Mouse (Mus musculus) intestine, embryonic 14.5 days (tissue): ENCODE data around the gene Fbxl17. TPM values are rescaled to one million over a fixed set of nuclear protein-coding genes. Genes with fewer than 3 reads are reported as not detected.

ENCODE experiments used
- ATAC-seq: fragments of 200-750 bp; cut with Nextera tagmentation; replicated peaks from 2 replicates; pipeline ENCODE4 v1.8.0; 2017; ENCODE audit warnings: low read depth, moderate number of reproducible peaks, moderate TSS enrichment, moderate library complexity; ENCODE audit not compliant: low FRiP score, low TSS enrichment
- DNase-seq: peaks from one replicate; pipeline ENCODE4 v3.0.0-alpha.2; 2018; ENCODE audit warnings: low spot score
- H3K27ac ChIP-seq: fragments of 300-500 bp; sonication (generic); 2 replicates; pipeline ENCODE4 v1.5.1; 2014; ENCODE audit warnings: low read depth, mild to moderate bottlenecking, control low read depth
- H3K27me3 ChIP-seq: fragments of 300-500 bp; sonication (generic); replicated peaks from 2 replicates; pipeline ENCODE4 v1.6.1; 2014; ENCODE audit warnings: low read length, control low read depth; ENCODE audit not compliant: control insufficient read depth, insufficient read depth
- H3K36me3 ChIP-seq: fragments of 300-500 bp; sonication (generic); 2 replicates; pipeline ENCODE4 v1.6.1; 2014; ENCODE audit warnings: low read length, control low read depth; ENCODE audit not compliant: control insufficient read depth, insufficient read depth
- H3K4me1 ChIP-seq: fragments of 300-500 bp; sonication (generic); replicated peaks from 2 replicates; pipeline ENCODE4 v1.6.1; 2014; ENCODE audit warnings: low read length, control low read depth, mixed read lengths; ENCODE audit not compliant: control insufficient read depth, insufficient read depth
- H3K4me2 ChIP-seq: fragments of 300-500 bp; sonication (generic); 2 replicates; pipeline ENCODE4 v1.6.1; 2014; ENCODE audit warnings: low read length
- H3K4me3 ChIP-seq: fragments of 300-500 bp; sonication (generic); 2 replicates; pipeline ENCODE4 v1.5.1; 2014; ENCODE audit warnings: low read depth, low read length, control low read depth, mixed read lengths
- H3K9ac ChIP-seq: fragments of 300-500 bp; sonication (generic); 2 replicates; pipeline ENCODE4 v1.6.1; 2014; ENCODE audit warnings: mild to moderate bottlenecking, low read length
- H3K9me3 ChIP-seq: fragments of 300-500 bp; sonication (generic); 2 replicates; pipeline ENCODE4 v1.6.1; 2016; ENCODE audit warnings: low read length, control low read depth; ENCODE audit not compliant: control insufficient read depth
- WGBS: fragments of 180-500 bp; shearing (Covaris S2); extraction: QIAGEN DNeasy Blood & Tissue Kit; methylation state at CpG from one replicate; pipeline ENCODE4 v1.1.7; 2014; 5-methylcytosine and 5-hydroxymethylcytosine counted together
- polyA plus RNA-seq: library from polyadenylated mRNA; unstranded; fragments of >200 nt; fragmentation: Nextera tagmentation; extraction: Ambion mirVana; gene quantifications from 2 replicates; pipeline ENCODE4 v1.2.1, GENCODE M21; 2014

Gene Fbxl17
- polyA plus RNA-seq, result 7.5 and 8.9 TPM in 2 replicates

- H3K27ac ChIP-seq, result peak within 1 kb of the TSS; percentile 99
- ATAC-seq (peak; percentile 73), DNase-seq (peak; percentile 87)
- no peaks in the 10 kb centered on the region for H3K9me3 ChIP-seq
- peaks cover 25% of the 10 kb centered on the region for H3K4me1 ChIP-seq
- peak within 1 kb of the TSS; percentile 84 for H3K4me3 ChIP-seq
- H3K4me2 ChIP-seq, result peak within 1 kb of the TSS; percentile 61
- H3K27me3 ChIP-seq, result no peaks in the 10 kb centered on the region
- no peaks in the 10 kb centered on the region for H3K36me3 ChIP-seq
- WGBS, result under 1% methylated on average over 73 of the region's 80 CpGs
- peak within 1 kb of the TSS; percentile 98 for H3K9ac ChIP-seq
Observed at GRCm38 (mm10) chr17:63499636-63500155, at the start of gene Fbxl17. Fbxl17 (minus strand) TSS chr17:63500017.

DNA sequence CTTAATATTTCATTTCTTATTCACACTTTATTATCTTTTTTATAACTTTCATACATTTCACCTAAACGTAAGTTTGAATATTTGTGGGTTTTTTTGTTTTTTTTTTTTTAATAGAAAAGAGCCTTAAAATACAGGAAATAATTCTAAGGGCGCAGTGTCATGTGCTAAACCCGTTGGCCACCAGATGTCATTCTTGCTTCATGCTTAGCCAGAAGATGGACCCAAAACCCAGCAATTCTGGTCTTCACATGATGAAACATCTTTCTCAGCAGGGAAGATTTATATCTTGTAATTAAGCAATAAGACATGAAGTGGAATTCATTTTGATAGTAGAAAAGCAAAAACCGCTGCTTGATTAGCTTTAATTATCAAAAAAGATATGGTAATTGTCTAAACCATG is 47.6 kb upstream of the Fbxl17 start:
- no peaks in the 10 kb centered on the region for H3K36me3 ChIP-seq
- 81% methylated on average over 4 of the region's 4 CpGs for WGBS
- no peak overlapping the region for H3K4me3 ChIP-seq

GRCm38 (mm10) chr17:63534576-63535265 is 34.9 kb upstream of the Fbxl17 start:
- Histone ChIP-seq H3K27me3 (no peaks in the 10 kb centered on the region), H3K36me3 (no peaks in the 10 kb centered on the region), H3K27ac (no peak overlapping the region), H3K4me2 (no peak overlapping the region), H3K4me1 (no peaks in the 10 kb centered on the region; the same call in 1 of the 2 replicates), H3K4me3 (no peak overlapping the region), H3K9ac (no peak overlapping the region), H3K9me3 (no peaks in the 10 kb centered on the region)
- no peak for ATAC-seq
- DNase-seq, result no peak
- 92% methylated on average over 17 of the region's 17 CpGs for WGBS

More for the DNA sequence above, 47.6 kb upstream of the Fbxl17 start:
- no peaks in the 10 kb centered on the region for H3K4me1 ChIP-seq
- H3K27ac ChIP-seq, result no peak overlapping the region
- no peak for ATAC-seq
- no peaks in the 10 kb centered on the region for H3K27me3 ChIP-seq
- H3K9me3 ChIP-seq, result no peaks in the 10 kb centered on the region
- no peak overlapping the region for H3K4me2 ChIP-seq
- no peak overlapping the region for H3K9ac ChIP-seq
- DNase-seq, result no peak

DNA sequence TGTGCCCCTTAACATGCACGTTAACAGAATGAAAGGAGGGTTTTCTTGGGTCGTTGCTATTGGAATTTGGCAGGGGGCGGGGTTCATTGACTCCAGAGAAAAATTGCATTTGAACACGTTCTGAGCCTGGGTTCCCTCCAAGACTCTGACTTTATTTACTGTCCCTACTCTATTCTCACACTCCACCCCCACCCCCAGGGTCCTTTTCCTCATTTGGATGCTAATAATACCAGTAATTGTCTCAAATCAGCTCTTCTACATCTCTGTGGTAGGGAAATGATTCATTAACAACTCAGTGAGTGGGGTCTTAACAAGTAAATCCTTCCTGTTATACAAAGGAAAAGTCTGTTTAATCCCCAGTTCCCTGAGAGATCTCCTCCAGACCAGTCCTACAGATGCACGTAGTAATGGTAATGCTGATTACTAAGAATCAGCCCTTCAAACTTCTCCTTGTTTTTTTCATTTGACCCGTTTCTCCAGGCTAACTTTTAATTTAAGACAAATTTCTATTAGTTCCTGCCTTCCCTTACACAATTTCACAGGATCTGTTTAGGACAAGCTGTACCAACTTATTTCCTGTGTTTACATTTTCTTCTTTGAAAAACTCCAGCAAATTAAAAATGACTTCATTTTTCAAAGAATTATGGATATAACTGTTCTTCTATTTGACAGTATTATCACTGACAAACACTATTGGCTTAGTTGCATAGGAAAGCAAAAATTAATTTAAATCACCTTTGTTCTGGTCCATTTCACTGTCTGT is 33.4 kb upstream of the Fbxl17 start:
- Histone ChIP-seq H3K9me3 (no peaks in the 10 kb centered on the region), H3K36me3 (no peaks in the 10 kb centered on the region), H3K27ac (no peak overlapping the region), H3K4me2 (no peak overlapping the region), H3K27me3 (no peaks in the 10 kb centered on the region), H3K4me1 (no peaks in the 10 kb centered on the region; the same call in 1 of the 2 replicates), H3K4me3 (no peak overlapping the region), H3K9ac (no peak overlapping the region)
- ATAC-seq, result no peak
- WGBS, result 21% methylated on average over 6 of the region's 6 CpGs
- DNase-seq, result no peak

- H3K27me3 ChIP-seq, result no peaks in the 10 kb centered on the region
- DNase-seq, result no peak
- no peak overlapping the region for H3K4me3 ChIP-seq
- H3K9me3 ChIP-seq, result no peaks in the 10 kb centered on the region
- ATAC-seq, result no peak
- WGBS, result 75% methylated on average over 6 of the region's 6 CpGs
- no peak overlapping the region for H3K27ac ChIP-seq
- no peak overlapping the region for H3K9ac ChIP-seq
- no peaks in the 10 kb centered on the region; the same call in 1 of the 2 replicates for H3K4me1 ChIP-seq
- H3K4me2 ChIP-seq, result no peak overlapping the region
- no peaks in the 10 kb centered on the region for H3K36me3 ChIP-seq
Observed at GRCm38 (mm10) chr17:63529476-63529875, 29.7 kb upstream of the Fbxl17 start.

- no peak overlapping the region for H3K4me3 ChIP-seq
- no peak for ATAC-seq
Observed at GRCm38 (mm10) chr17:63520691-63521090, 20.9 kb upstream of the Fbxl17 start.

DNA sequence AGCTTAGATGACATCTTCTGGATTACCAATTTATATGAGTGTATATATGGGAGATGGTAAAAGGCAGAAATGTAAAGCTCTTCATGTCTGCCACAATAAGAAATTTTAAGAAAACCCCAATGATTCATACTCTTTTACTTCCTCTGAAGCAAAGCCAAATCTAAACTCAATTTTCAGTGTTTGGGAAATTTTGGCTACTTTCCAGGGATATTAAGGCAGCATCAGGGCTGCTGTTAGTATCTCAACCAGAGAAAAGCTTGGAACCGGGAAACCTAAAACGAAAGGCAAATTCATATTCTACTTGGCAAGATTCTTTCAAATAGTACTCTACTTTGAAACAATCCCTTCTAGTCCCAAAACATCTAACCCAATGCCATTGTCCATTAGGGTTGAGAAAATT is 10.6 kb upstream of the Fbxl17 start:
- Histone ChIP-seq H3K4me1 (no peaks in the 10 kb centered on the region), H3K36me3 (no peaks in the 10 kb centered on the region), H3K9ac (no peak overlapping the region), H3K4me2 (no peak overlapping the region), H3K27me3 (no peaks in the 10 kb centered on the region), H3K4me3 (no peak overlapping the region), H3K27ac (no peak overlapping the region), H3K9me3 (no peaks in the 10 kb centered on the region)
- WGBS, result 52% methylated on average over 2 of the region's 2 CpGs
- ATAC-seq (no peak), DNase-seq (no peak)

More at GRCm38 (mm10) chr17:63520691-63521090, 20.9 kb upstream of the Fbxl17 start:
- Histone ChIP-seq H3K9ac (no peak overlapping the region), H3K27ac (no peak overlapping the region), H3K4me2 (no peak overlapping the region), H3K36me3 (no peaks in the 10 kb centered on the region), H3K9me3 (no peaks in the 10 kb centered on the region), H3K4me1 (no peaks in the 10 kb centered on the region), H3K27me3 (no peaks in the 10 kb centered on the region)
- no peak for DNase-seq
- 85% methylated on average over 2 of the region's 2 CpGs for WGBS

GRCm38 (mm10) chr17:63501091-63501490 is 1.3 kb upstream of the Fbxl17 start:
- Histone ChIP-seq H3K27ac (no peak overlapping the region), H3K4me3 (no peak overlapping the region), H3K4me2 (peak overlapping the region; percentile 61; the same call in 1 of the 2 replicates), H3K4me1 (peaks cover 23% of the 10 kb centered on the region), H3K27me3 (no peaks in the 10 kb centered on the region), H3K9me3 (no peaks in the 10 kb centered on the region), H3K9ac (no peak overlapping the region), H3K36me3 (no peaks in the 10 kb centered on the region)
- DNase-seq, result no peak
- WGBS, result 89% methylated on average over 6 of the region's 6 CpGs
- ATAC-seq, result no peak
